Mouse (Mus musculus) megakaryocyte, embryonic 14.5 days (primary cell): ENCODE data around the gene Tbx18. TPM values are rescaled to one million over a fixed set of nuclear protein-coding genes. Genes with fewer than 3 reads are reported as not detected.

Experiments used
- H3K27me3 ChIP-seq: replicated peaks from 2 replicates; pipeline ENCODE3; 2012; ENCODE audit warnings: inconsistent platforms
- H3K36me3 ChIP-seq: replicated peaks from 2 replicates; pipeline ENCODE3; 2012; ENCODE audit warnings: low read length, inconsistent platforms, mixed read lengths
- H3K4me1 ChIP-seq: 2 replicates; pipeline ENCODE4 v1.6.1; 2012; ENCODE audit warnings: inconsistent platforms
- H3K4me3 ChIP-seq: replicated peaks from 2 replicates; pipeline ENCODE3; 2012; ENCODE audit warnings: moderate library complexity, mild to moderate bottlenecking, inconsistent platforms
- H3K9me3 ChIP-seq: 2 replicates; pipeline ENCODE4 v1.6.1; 2012; ENCODE audit warnings: inconsistent platforms
- FLI1 ChIP-seq: IDR thresholded peaks from 2 replicates; pipeline ENCODE4 v1.6.1; 2012; ENCODE audit warnings: low read length, inconsistent platforms, mixed read lengths
- GATA1 ChIP-seq: IDR thresholded peaks from 3 replicates; pipeline ENCODE4 v1.6.1; 2012; ENCODE audit warnings: mixed read lengths, low read length, inconsistent platforms, borderline replicate concordance
- polyA plus RNA-seq: library from polyadenylated mRNA; stranded (reverse); fragments of >175 nt; gene quantifications from 2 replicates; pipeline ENCODE4 v1.2.3, GENCODE M21; 2012; ENCODE audit warnings: low replicate concordance; ENCODE audit not compliant: insufficient read depth

The Tbx18 gene
- polyA plus RNA-seq, 1 experiment, result not detected

- H3K36me3 ChIP-seq, result no peaks in the 10 kb centered on the region
Measured at GRCm38 (mm10) chr9:87727155-87727953, 3.7 kb downstream of the Tbx18 start.

GRCm38 (mm10) chr9:87721793-87722192 is 9.3 kb downstream of the Tbx18 start:
- TF ChIP-seq GATA1 (no peak), FLI1 (no peak)
- Histone ChIP-seq H3K9me3 (no peaks in the 10 kb centered on the region), H3K36me3 (no peaks in the 10 kb centered on the region), H3K27me3 (peaks cover 9% of the 10 kb centered on the region), H3K4me3 (no peak overlapping the region), H3K4me1 (no peaks in the 10 kb centered on the region)

More at GRCm38 (mm10) chr9:87727155-87727953, 3.7 kb downstream of the Tbx18 start:
- Histone ChIP-seq H3K4me3 (no peak overlapping the region), H3K27me3 (peaks cover 55% of the 10 kb centered on the region), H3K9me3 (peaks cover 4% of the 10 kb centered on the region; the same call in 1 of the 2 replicates), H3K4me1 (peaks cover 25% of the 10 kb centered on the region)
- TF ChIP-seq GATA1, result no peak
- TF ChIP-seq FLI1, result no peak

DNA sequence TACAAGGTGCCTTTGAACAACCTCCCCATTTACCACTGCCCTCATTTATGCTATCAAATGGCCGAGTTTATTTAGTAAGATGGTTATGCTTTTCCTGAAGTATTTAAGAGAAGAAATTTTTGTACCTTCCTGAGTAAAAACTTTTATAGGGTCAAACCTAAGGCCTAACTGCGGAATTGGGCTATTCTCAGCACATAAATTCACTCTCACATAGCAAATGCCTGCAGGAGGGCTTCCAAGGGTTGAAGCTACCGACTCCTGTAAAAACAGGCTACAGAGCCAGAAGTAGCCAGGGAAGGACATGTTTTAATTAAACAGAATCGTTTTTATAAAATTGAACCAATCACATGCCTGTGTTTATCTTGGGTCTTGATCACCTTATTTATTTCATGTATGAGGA is 20.7 kb downstream of the Tbx18 start:
- Histone ChIP-seq H3K4me1 (no peaks in the 10 kb centered on the region), H3K27me3 (no peaks in the 10 kb centered on the region), H3K9me3 (no peaks in the 10 kb centered on the region), H3K36me3 (no peaks in the 10 kb centered on the region), H3K4me3 (no peak overlapping the region)
- no peak for TF ChIP-seq GATA1
- TF ChIP-seq FLI1, result no peak

- no peaks in the 10 kb centered on the region for H3K9me3 ChIP-seq
- TF ChIP-seq GATA1 (no peak), FLI1 (no peak)
- no peak overlapping the region for H3K4me3 ChIP-seq
- no peaks in the 10 kb centered on the region for H3K4me1 ChIP-seq
- no peaks in the 10 kb centered on the region for H3K36me3 ChIP-seq
- no peaks in the 10 kb centered on the region for H3K27me3 ChIP-seq
Measured at GRCm38 (mm10) chr9:87708151-87708550, 22.9 kb downstream of the Tbx18 start.

DNA sequence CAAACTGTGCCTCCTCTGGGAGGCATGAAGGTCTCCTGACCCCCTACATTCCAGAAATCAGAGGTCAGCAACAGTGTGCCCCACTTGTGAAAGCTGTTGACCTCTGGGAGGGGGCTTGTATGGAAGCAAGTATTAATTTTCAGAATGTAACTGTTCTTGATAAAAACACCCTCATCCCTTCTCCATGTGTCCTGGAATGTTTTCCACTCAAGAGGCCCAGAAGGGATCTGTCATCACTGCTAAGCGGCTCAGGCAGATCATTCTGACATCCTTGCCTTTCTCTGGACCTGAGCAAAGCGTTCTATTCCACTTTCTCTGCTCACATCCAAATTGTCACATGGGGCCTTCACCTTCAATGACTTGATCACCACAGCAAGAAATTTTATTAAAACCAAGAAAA is 28.8 kb downstream of the Tbx18 start:
- TF ChIP-seq GATA1 (no peak), FLI1 (no peak)
- no peaks in the 10 kb centered on the region for H3K4me1 ChIP-seq
- H3K9me3 ChIP-seq, result no peaks in the 10 kb centered on the region
- H3K36me3 ChIP-seq, result no peaks in the 10 kb centered on the region
- H3K27me3 ChIP-seq, result no peaks in the 10 kb centered on the region
- H3K4me3 ChIP-seq, result no peak overlapping the region

GRCm38 (mm10) chr9:87686981-87687380 is 44.1 kb downstream of the Tbx18 start:
- no peak for TF ChIP-seq FLI1
- TF ChIP-seq GATA1, result no peak
- Histone ChIP-seq H3K4me1 (no peaks in the 10 kb centered on the region), H3K36me3 (no peaks in the 10 kb centered on the region), H3K27me3 (no peaks in the 10 kb centered on the region), H3K4me3 (no peak overlapping the region), H3K9me3 (peaks cover 8% of the 10 kb centered on the region)

- Histone ChIP-seq H3K36me3 (no peaks in the 10 kb centered on the region), H3K27me3 (no peaks in the 10 kb centered on the region), H3K4me3 (no peak overlapping the region), H3K4me1 (no peaks in the 10 kb centered on the region), H3K9me3 (peaks cover 3% of the 10 kb centered on the region; the same call in 1 of the 2 replicates)
- no peak for TF ChIP-seq FLI1
- TF ChIP-seq GATA1, result no peak
Measured at GRCm38 (mm10) chr9:87682247-87682646, 48.8 kb downstream of the Tbx18 start.
